Mouse (Mus musculus): ENCODE data around the gene Mrnip. TPM values are rescaled to one million over a fixed set of nuclear protein-coding genes. Genes with fewer than 3 reads are reported as not detected.

The Mrnip gene
- total RNA-seq, 2 experiments from 2014 or later = 20.5 to 21.3 TPM

- DNase-seq (ENCODE audit: low spot score in 2 of 2) = no peak
Measured at GRCm38 (mm10) chr11:50200613-50201012, 26.4 kb downstream of the Mrnip start.

DNA sequence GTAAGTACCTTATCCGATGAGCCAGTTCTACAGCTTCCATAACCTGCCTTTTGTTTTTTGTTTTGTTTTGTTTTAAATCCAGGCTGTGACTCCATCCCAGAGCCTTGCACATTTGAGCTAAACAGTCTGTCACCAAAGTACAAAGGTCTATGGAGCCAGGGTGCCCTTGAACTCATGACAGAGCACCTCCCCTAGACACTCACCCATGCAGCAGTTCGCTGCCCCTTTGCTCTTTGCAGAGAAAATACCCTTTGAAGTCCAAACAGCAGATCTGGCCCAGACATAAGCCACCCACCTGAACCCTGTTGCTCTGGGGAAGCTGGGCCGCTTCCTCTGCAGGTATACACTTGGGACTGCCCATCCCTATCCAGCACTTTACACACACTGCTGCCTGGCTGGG, 27.3 kb downstream of the Mrnip start:
- no peak for DNase-seq (ENCODE audit: low spot score in 2 of 2)

DNA sequence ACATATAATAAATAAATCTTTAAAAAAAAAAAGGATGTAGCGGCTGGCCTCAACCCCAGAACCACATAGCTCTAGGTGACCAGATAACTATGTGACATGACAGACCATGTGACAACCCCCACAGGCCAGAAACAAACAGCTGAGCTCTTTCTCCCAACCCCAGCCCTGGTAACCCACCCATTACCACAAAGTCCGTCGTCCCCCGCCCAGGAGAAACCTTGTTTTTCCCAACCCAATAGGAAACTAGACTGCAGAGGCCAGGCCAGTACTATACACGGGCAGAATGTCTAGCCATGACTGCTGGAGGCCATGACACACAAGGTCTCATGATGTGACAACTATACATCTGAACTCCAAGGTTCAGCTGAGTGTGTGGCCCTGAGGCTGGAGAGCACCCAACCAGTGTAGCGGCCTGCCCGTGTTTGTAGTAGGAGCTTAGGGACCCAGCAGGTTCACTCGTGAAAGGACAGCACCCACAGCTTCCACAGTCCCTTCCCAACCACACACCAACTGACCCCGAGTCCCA, 29.1 kb downstream of the Mrnip start:
- no peak for DNase-seq (ENCODE audit: low spot score in 2 of 2)

- no peak for DNase-seq (ENCODE audit: low spot score in 2 of 2)
Measured at GRCm38 (mm10) chr11:50205434-50205833, 31.2 kb downstream of the Mrnip start.

- DNase-seq (ENCODE audit: low spot score in 2 of 2) = no peak
Measured at GRCm38 (mm10) chr11:50206037-50206436, 31.8 kb downstream of the Mrnip start.

GRCm38 (mm10) chr11:50207344-50207743, 33.1 kb downstream of the Mrnip start:
- no peak for DNase-seq (ENCODE audit: low spot score in 2 of 2)

GRCm38 (mm10) chr11:50208039-50208438, 33.8 kb downstream of the Mrnip start:
- DNase-seq (ENCODE audit: low spot score in 2 of 2) = no peak

DNA sequence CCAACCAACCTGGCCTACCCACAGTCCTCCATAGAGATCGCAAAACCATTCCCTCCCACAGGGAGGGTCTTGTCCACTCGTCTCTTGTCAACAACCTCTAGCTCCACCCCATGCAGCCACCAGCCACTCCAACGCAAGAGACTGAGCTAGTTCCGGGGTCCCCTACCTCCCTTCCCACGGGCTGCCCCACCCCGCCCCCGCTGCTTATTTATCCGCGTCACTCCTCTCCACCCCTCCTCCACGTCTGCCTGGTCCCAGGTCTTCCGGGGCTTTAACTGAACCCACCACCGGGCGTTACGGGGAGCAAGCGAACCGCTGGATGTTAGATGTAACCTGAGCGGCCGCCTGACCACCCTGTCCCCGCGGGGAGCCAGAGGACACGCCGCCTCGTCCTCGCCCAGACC, 35.9 kb downstream of the Mrnip start:
- peak; percentile 83 to 88 for DNase-seq (ENCODE audit: low spot score in 2 of 2)

DNA sequence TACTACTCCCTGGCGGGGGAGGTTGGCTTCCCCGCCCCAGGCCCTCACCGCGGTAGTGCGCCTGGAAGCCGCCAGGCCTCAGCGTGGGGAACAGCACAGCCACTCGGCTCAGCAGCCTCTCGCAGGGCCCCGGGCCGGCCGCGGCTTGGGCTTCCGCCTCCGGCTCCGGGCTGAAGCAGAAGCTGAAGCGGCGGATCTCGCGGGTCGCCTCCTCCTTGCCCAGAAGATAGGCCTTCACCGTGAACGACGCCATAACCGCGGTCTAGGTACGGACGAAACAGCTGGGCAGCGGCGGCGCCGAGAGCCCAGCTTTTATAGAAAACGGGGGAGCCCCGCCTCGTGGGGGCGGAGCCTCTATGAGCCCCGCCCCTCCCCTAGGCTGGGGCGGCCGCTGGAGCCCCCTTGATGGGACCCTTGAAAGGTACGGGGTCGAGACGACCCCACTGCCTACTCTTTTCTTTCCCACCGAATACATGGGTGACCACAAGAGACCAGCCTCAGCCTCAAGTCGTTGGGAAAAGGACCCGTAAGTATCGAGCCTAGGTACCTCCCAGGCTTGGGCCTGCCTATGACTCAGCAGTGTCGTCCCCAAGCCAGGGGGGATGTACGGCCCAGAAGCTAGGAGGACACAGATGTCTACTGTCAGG, 36.4 kb downstream of the Mrnip start, which contains the start of the genes Sqstm1 and Mgat4b:
TSS of gene Sqstm1 (minus strand) at position 323 of the 647 bp plus-strand sequence.
TSS of gene Mgat4b (plus strand) at position 386 of the 647 bp plus-strand sequence.
- peak; percentile 87 to 88 for DNase-seq (ENCODE audit: low spot score in 2 of 2)

GRCm38 (mm10) chr11:50211322-50212059, 37.2 kb downstream of the Mrnip start:
- DNase-seq (ENCODE audit: low spot score in 2 of 2) = no peak

GRCm38 (mm10) chr11:50212060-50212739, 38.0 kb downstream of the Mrnip start:
- DNase-seq (ENCODE audit: low spot score in 2 of 2) = no peak

- peak in 1 of 2 experiments; percentile 48 for DNase-seq (ENCODE audit: low spot score in 2 of 2)
Measured at GRCm38 (mm10) chr11:50212848-50213758, 38.9 kb downstream of the Mrnip start.

GRCm38 (mm10) chr11:50214631-50215030, 40.4 kb downstream of the Mrnip start:
- DNase-seq (ENCODE audit: low spot score in 2 of 2) = no peak

- no peak for DNase-seq (ENCODE audit: low spot score in 2 of 2)
Measured at GRCm38 (mm10) chr11:50215633-50216032, 41.4 kb downstream of the Mrnip start.

DNA sequence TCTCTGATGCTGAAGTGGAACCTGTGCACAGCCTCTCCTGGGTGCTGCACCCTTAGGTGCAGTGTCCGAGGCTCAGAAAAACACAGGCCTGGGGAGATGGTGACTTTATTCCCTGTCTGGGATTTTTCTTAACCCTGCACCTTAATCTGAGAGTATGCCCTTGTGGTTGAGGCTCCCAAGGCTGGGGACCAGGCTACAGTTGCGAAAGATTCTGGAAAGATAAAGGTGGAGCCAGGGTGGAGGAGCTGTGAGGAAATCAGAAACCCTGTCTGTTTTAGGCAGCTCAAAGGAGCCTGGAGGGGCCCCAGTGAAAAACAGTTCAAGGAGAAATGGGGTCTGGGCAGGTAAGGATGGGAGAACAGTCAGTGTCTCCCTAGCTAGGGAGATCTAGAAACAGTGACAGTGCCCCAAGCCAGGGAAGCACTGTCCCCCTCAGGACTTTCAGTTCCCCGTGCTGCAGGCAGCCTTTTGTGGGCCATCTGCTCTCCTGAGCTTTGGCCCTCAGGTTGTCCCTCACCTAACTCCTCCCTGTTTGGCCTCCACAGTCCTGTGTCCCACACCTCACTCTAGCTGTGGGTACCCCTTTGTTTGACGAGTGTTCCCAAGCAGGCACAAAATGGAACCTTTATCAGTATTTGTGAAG, 42.6 kb downstream of the Mrnip start:
- no peak for DNase-seq (ENCODE audit: low spot score in 2 of 2)

GRCm38 (mm10) chr11:50217811-50218210, 43.6 kb downstream of the Mrnip start:
- no peak for DNase-seq (ENCODE audit: low spot score in 2 of 2)

- no peak for DNase-seq (ENCODE audit: low spot score in 2 of 2)
Measured at GRCm38 (mm10) chr11:50219833-50220232, 45.6 kb downstream of the Mrnip start.

DNA sequence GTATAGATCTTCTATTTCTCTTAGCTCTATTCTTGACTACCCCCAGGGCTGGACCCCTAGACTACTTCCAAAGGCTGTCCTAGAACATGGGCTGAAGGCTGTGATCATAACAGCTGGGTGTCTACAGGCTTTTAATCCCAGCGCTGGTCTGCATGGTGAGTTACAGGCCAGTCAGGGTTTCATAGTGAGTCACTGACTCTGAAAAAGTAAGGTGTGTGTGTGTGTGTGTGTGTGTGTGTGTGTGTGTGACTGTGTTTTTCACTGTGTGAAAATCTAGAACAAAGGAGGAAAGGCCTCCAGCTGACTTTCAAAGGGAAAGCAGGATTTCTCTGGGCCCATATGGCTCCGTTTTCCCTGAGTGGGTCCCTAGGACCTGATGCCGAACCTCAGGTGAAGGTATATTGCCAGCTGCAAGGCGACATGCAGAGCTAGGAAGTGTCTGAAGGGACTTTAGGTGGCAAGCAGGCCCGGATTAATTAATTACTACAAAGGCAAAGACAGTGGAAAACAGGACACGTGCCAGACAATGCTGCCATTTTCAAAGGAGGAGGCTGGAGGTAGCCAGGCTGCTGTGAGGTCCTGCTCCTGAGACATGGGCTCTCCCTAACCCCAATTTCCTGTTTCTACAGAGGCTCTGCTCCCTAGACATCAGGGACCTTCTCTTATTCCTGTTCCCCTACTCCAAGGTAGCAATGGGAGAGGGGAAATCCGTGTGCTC, 48.5 kb downstream of the Mrnip start:
- peak in 1 of 2 experiments; percentile 4 for DNase-seq (ENCODE audit: low spot score in 2 of 2)

Measured in layer of hippocampus, postnatal 10 days (tissue).